Mouse (Mus musculus) T-cell, adult 2 months (primary cell): ENCODE measurements around the gene Tuba1b.
"Not testable (repeated sequence)": the region's sequence is repeated elsewhere in the genome, so short reads cannot be mapped to it uniquely, and the experiment has no call there.

Experiments
- DNase-seq: peaks from one replicate; pipeline ENCODE4 v3.0.0; 2022; ENCODE audit warnings: low spot score

Tuba1b gene

GRCm38 (mm10) chr15:98953401-98954356, 19.3 kb upstream of the Tuba1b start, which contains the start of the genes Gm49450 and Tuba1a:
TSS of gene Gm49450 (minus strand) at chr15:98953551.
TSS of gene Tuba1a (minus strand) at chr15:98953703.
- peak; percentile 98 for DNase-seq

GRCm38 (mm10) chr15:98952751-98953400, 18.5 kb upstream of the Tuba1b start:
- no peak for DNase-seq

- no peak for DNase-seq
Observed at GRCm38 (mm10) chr15:98952063-98952455, 17.7 kb upstream of the Tuba1b start.

GRCm38 (mm10) chr15:98951122-98952062, 17.0 kb upstream of the Tuba1b start:
- not testable (repeated sequence) for DNase-seq

- no peak for DNase-seq
Observed at GRCm38 (mm10) chr15:98949607-98949892, 15.2 kb upstream of the Tuba1b start.

GRCm38 (mm10) chr15:98948857-98949606, 14.7 kb upstream of the Tuba1b start:
- no peak for DNase-seq

- no peak for DNase-seq
Observed at GRCm38 (mm10) chr15:98948382-98948781, 14.0 kb upstream of the Tuba1b start.

GRCm38 (mm10) chr15:98947884-98948283, 13.5 kb upstream of the Tuba1b start:
- no peak for DNase-seq

- DNase-seq = no peak
Observed at GRCm38 (mm10) chr15:98943133-98943532, 8.8 kb upstream of the Tuba1b start.

- no peak for DNase-seq
Observed at GRCm38 (mm10) chr15:98942081-98942480, 7.7 kb upstream of the Tuba1b start.

GRCm38 (mm10) chr15:98941539-98941938, 7.2 kb upstream of the Tuba1b start:
- no peak for DNase-seq

GRCm38 (mm10) chr15:98940816-98941215, 6.5 kb upstream of the Tuba1b start:
- no peak for DNase-seq

GRCm38 (mm10) chr15:98933833-98934216, 540 bp downstream of the Tuba1b start:
- peak; percentile 89 for DNase-seq

- not testable (repeated sequence) for DNase-seq
Observed at GRCm38 (mm10) chr15:98933004-98933671, 1.2 kb downstream of the Tuba1b start.

- no peak for DNase-seq
Observed at GRCm38 (mm10) chr15:98930998-98931397, 3.4 kb downstream of the Tuba1b start.

- DNase-seq = no peak
Observed at GRCm38 (mm10) chr15:98930017-98930734, 4.2 kb downstream of the Tuba1b start.

GRCm38 (mm10) chr15:98928598-98929240, 5.6 kb downstream of the Tuba1b start:
- DNase-seq = peak; percentile 59

- DNase-seq = no peak
Observed at GRCm38 (mm10) chr15:98927566-98927965, 6.8 kb downstream of the Tuba1b start.

GRCm38 (mm10) chr15:98924682-98925081, 9.7 kb downstream of the Tuba1b start:
- no peak for DNase-seq
